Mouse (Mus musculus) lung, embryonic 14.5 days (tissue): ENCODE data around the gene Stil. TPM values are rescaled to one million over a fixed set of nuclear protein-coding genes. Genes with fewer than 3 reads are reported as not detected.

Source experiments
- ATAC-seq: fragments of 200-750 bp; cut with Nextera tagmentation; 2 replicates; pipeline ENCODE4 v1.8.0; 2017; ENCODE audit warnings: mild to moderate bottlenecking, moderate TSS enrichment, moderate library complexity; ENCODE audit not compliant: insufficient read depth
- DNase-seq: peaks from one replicate; pipeline ENCODE4 v3.0.0-alpha.2; 2015
- H3K27ac ChIP-seq: fragments of 300-500 bp; sonication (generic); 2 replicates; pipeline ENCODE4 v1.5.1; 2014; ENCODE audit warnings: low read depth, mild to moderate bottlenecking, moderate library complexity
- H3K27me3 ChIP-seq: fragments of 300-500 bp; sonication (generic); 2 replicates; pipeline ENCODE4 v1.6.1; 2014; ENCODE audit warnings: low read length, control low read depth; ENCODE audit not compliant: insufficient read depth
- H3K36me3 ChIP-seq: fragments of 300-500 bp; sonication (generic); 2 replicates; pipeline ENCODE4 v1.6.1; 2014; ENCODE audit warnings: control low read depth; ENCODE audit not compliant: insufficient read depth
- H3K4me1 ChIP-seq: fragments of 300-500 bp; sonication (generic); 2 replicates; pipeline ENCODE4 v1.6.1; 2014; ENCODE audit warnings: antibody characterized with exemption, control low read depth; ENCODE audit not compliant: insufficient read depth
- H3K4me2 ChIP-seq: fragments of 300-500 bp; sonication (generic); 2 replicates; pipeline ENCODE4 v1.6.1; 2014; ENCODE audit warnings: mild to moderate bottlenecking
- H3K4me3 ChIP-seq: fragments of 300-500 bp; sonication (generic); 2 replicates; pipeline ENCODE4 v1.5.1; 2014; ENCODE audit warnings: low read depth, low read length
- H3K9ac ChIP-seq: fragments of 300-500 bp; sonication (generic); 2 replicates; pipeline ENCODE4 v1.6.1; 2014
- H3K9me3 ChIP-seq: fragments of 300-500 bp; sonication (generic); 2 replicates; pipeline ENCODE4 v1.6.1; 2016; ENCODE audit warnings: low read depth, low read length, control low read depth
- CTCF ChIP-seq: IDR thresholded peaks from 2 replicates; pipeline ENCODE4 v1.5.1; 2016; ENCODE audit warnings: antibody characterized with exemption, low read depth
- WGBS: fragments of 180-500 bp; shearing (Covaris S2); extraction: QIAGEN DNeasy Blood & Tissue Kit; methylation state at CpG from one replicate; pipeline ENCODE4 v1.1.7; 2014; 5-methylcytosine and 5-hydroxymethylcytosine counted together
- polyA plus RNA-seq: library from polyadenylated mRNA; unstranded; fragments of >200 nt; fragmentation: Nextera tagmentation; extraction: Ambion mirVana; gene quantifications from 2 replicates; pipeline ENCODE4 v1.2.1, GENCODE M21; 2014

The Stil gene
- polyA plus RNA-seq, 1 experiment from 2014 or later: 26.0 TPM

DNA sequence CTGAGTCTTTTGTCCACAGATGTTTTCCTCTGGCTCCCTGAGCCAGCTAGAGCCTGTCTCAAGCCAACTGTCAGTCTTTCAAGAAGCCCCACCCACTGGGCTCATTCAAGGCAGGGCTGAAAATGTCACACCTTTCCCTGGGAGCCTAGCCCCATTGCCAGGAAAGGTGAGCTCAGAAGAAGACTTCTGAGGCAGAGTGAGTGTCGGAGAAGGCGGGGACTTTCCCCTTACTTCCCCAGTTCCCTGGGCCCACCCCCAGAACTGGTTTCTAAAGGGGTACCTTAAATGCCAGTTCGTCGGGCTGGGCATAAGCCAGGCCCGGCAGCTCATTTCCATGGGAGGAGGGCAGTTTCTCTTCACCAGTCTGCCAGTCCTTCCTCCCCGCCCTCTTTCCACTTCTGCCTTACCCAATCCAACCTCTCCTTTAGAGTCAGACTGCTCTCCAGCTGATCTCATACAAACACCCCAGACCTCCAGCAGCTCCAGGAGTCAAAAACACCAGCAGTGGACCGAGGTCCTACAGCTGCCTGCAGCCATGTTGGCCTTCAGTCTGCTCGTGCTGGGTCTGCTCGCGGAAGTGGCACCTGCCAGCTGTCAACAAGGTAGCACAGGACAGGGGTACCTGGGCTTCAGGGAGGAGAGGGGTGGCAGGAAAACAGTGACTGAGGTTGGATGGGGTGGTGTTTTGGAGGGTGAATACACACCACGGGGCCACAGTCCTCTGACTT lies 88.8 kb downstream of the Stil start, which contains the start of gene Pdzk1ip1:
Pdzk1ip1 (plus strand) TSS at position 98 of the 728 bp plus-strand sequence.
- no peaks in the 10 kb centered on the region for H3K27me3 ChIP-seq
- WGBS: 11% methylated on average over 11 of the region's 11 CpGs
- ATAC-seq: peak; percentile 50; the same call in 1 of the 2 replicates
- H3K9me3 ChIP-seq: no peaks in the 10 kb centered on the region
- peak; percentile 48 for DNase-seq
- H3K4me3 ChIP-seq: no peak within 1 kb of the TSS
- H3K4me1 ChIP-seq: 0 out of 2 replicates have a peak, but pooled peaks cover 3% of the 10 kb centered on the region
- peak within 1 kb of the TSS; percentile 37 for H3K4me2 ChIP-seq
- H3K9ac ChIP-seq: no peak within 1 kb of the TSS
- H3K36me3 ChIP-seq: no peaks in the 10 kb centered on the region
- H3K27ac ChIP-seq: peak within 1 kb of the TSS; percentile 54; the same call in 1 of the 2 replicates
- no peak for TF ChIP-seq CTCF

DNA sequence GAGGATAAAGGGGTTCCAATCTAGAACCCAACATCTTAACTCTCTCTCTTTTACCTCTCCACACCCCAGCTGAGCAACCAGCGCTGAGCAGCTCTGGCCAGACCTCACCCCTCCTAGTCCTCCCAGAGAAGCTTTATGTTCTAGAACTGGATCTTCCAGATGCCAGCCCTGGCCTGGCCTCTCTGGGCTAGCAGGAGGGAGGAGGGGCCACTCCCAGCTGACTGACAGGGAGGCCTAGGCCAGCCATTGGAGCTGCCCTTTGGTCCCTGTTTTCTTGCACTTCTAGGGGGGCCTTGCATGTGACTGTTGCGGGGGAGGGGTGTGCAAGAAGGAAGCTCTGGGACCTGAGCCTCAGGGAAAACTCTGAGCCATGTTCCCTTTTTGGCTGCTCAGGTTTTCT lies 90.6 kb downstream of the Stil start:
- Histone ChIP-seq H3K27ac (no peak overlapping the region), H3K9me3 (no peaks in the 10 kb centered on the region), H3K36me3 (no peaks in the 10 kb centered on the region), H3K9ac (no peak overlapping the region), H3K4me1 (0 out of 2 replicates have a peak, but pooled peaks cover 3% of the 10 kb centered on the region), H3K4me2 (no peak overlapping the region), H3K27me3 (0 out of 2 replicates have a peak, but pooled peaks cover 2% of the 10 kb centered on the region), H3K4me3 (no peak overlapping the region)
- no peak for TF ChIP-seq CTCF
- ATAC-seq: no peak
- no peak for DNase-seq
- WGBS: 53% methylated on average over 2 of the region's 2 CpGs

DNA sequence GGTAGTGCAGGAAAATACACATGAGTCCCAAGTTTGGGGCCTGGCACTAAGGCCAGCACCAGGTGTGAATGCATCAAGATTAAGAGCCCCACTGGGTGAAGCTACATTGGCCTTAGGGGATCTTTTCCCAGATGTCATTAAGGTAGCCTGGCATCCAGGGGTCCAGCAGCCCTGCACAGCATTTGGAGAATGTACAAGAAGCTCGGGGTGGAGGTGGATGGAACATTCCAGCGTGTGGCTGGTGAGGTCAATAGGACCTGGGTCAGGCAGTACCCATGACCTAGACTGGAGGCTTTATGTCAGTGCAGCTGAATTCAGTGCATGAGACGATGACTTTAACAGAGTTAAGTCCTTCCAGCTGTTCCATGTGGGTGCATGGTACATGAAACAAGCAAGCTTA lies 91.8 kb downstream of the Stil start:
- WGBS: 74% methylated on average over 3 of the region's 3 CpGs
- peaks cover 12% of the 10 kb centered on the region; the same call in 1 of the 2 replicates for H3K27me3 ChIP-seq
- no peak for DNase-seq
- peaks cover 6% of the 10 kb centered on the region for H3K4me1 ChIP-seq
- H3K27ac ChIP-seq: no peak overlapping the region
- ATAC-seq: no peak
- H3K9me3 ChIP-seq: no peaks in the 10 kb centered on the region
- H3K9ac ChIP-seq: no peak overlapping the region
- H3K36me3 ChIP-seq: no peaks in the 10 kb centered on the region
- H3K4me2 ChIP-seq: no peak overlapping the region
- TF ChIP-seq CTCF: no peak
- H3K4me3 ChIP-seq: no peak overlapping the region

Other genes with a start within 250 kb of the Stil start
- gene Gm12830, start 178.4 kb upstream of the Stil start, polyA plus RNA-seq: not detected in 2 replicates
- 0.16 and 0.32 TPM in 2 replicates for gene Foxd2, start 91.3 kb upstream of the Stil start, polyA plus RNA-seq
- gene Foxe3, start 74.1 kb upstream of the Stil start, polyA plus RNA-seq: not detected in 2 replicates
- gene Cmpk1, start 12.9 kb upstream of the Stil start, polyA plus RNA-seq: 99.8 and 112 TPM in 2 replicates
- 3.3 and 3.4 TPM in 2 replicates for gene Tal1, start 56.3 kb downstream of the Stil start, polyA plus RNA-seq
- gene Pdzk1ip1, start 88.5 kb downstream of the Stil start, polyA plus RNA-seq: 13.3 and 15.0 TPM in 2 replicates
- 0.04 and 0.05 TPM in 2 replicates for gene Cyp4x1, start 134.1 kb downstream of the Stil start, polyA plus RNA-seq
- gene Cyp4a29, start 241.9 kb downstream of the Stil start, polyA plus RNA-seq: not detected in 2 replicates